Mouse (Mus musculus) kidney, adult 2 months (tissue): ENCODE measurements around the gene Cyld. TPM values are rescaled to one million over a fixed set of nuclear protein-coding genes. Genes with fewer than 3 reads are reported as not detected.

ENCODE experiments used
- DNase-seq: peaks from one replicate; pipeline ENCODE4 v3.0.0; 2021
- H3K27ac ChIP-seq: fragments of 200-500 bp; 2 replicates; pipeline ENCODE4 v1.5.1; 2012; ENCODE audit warnings: low read depth, low read length, control low read depth, inconsistent platforms; ENCODE audit not compliant: insufficient read depth
- H3K27me3 ChIP-seq: fragments of 200-500 bp; replicated peaks from 2 replicates; pipeline ENCODE4 v1.6.1; 2012; ENCODE audit warnings: mild to moderate bottlenecking, moderate library complexity, low read length, inconsistent platforms; ENCODE audit not compliant: control insufficient read depth, insufficient read depth
- H3K36me3 ChIP-seq: fragments of 200-500 bp; 2 replicates; pipeline ENCODE4 v1.6.1; 2012; ENCODE audit warnings: mild to moderate bottlenecking, moderate library complexity, low read length, inconsistent platforms; ENCODE audit not compliant: control insufficient read depth, insufficient read depth
- H3K4me1 ChIP-seq: fragments of 200-500 bp; 2 replicates; pipeline ENCODE4 v1.6.1; 2011; ENCODE audit warnings: low read length; ENCODE audit not compliant: control insufficient read depth, insufficient read depth
- H3K4me3 ChIP-seq: fragments of 200-500 bp; 2 replicates; pipeline ENCODE4 v1.5.1; 2011; ENCODE audit warnings: mild to moderate bottlenecking, low read depth, low read length, control low read depth; ENCODE audit not compliant: insufficient read depth
- CTCF ChIP-seq: fragments of 200-500 bp; conservative IDR thresholded peaks from 2 replicates; pipeline ENCODE4 v1.5.1; 2011; ENCODE audit warnings: low read depth, mild to moderate bottlenecking, control low read depth, low read length, moderate library complexity, mixed read lengths; ENCODE audit not compliant: insufficient read depth, insufficient read length
- POLR2A ChIP-seq: fragments of 200-500 bp; IDR thresholded peaks from one replicate; pipeline ENCODE4 v1.6.1; 2011; ENCODE audit warnings: low read depth, low read length, control low read depth
- WGBS: fragments of 180-500 bp; shearing (Covaris S2); methylation state at CpG from one replicate; pipeline ENCODE4 v1.1.7; 2018; 5-methylcytosine and 5-hydroxymethylcytosine counted together
- polyA plus RNA-seq: library from polyadenylated mRNA; depleted of rRNA; stranded (reverse); fragments of >200 nt; gene quantifications from 2 replicates; pipeline ENCODE4 v1.2.3, GENCODE M21; 2012; rRNA removed

Cyld gene
- polyA plus RNA-seq, 1 experiment: 10.0 TPM

- Histone ChIP-seq H3K4me3 (no peak overlapping the region), H3K36me3 (no peaks in the 10 kb centered on the region), H3K27me3 (no peaks in the 10 kb centered on the region), H3K27ac (no peak overlapping the region), H3K4me1 (no peaks in the 10 kb centered on the region)
- TF ChIP-seq CTCF (no peak), POLR2A (no peak)
- DNase-seq: no peak
- WGBS: 89% methylated on average over 9 of the region's 9 CpGs
Measured at GRCm38 (mm10) chr8:88793324-88793722, 96.5 kb downstream of the Cyld start.

- Histone ChIP-seq H3K4me3 (no peak overlapping the region), H3K27ac (no peak overlapping the region), H3K4me1 (no peaks in the 10 kb centered on the region), H3K36me3 (no peaks in the 10 kb centered on the region), H3K27me3 (no peaks in the 10 kb centered on the region)
- no peak for DNase-seq
- TF ChIP-seq CTCF: no peak
- 82% methylated on average over 24 of the region's 24 CpGs for WGBS
Measured at GRCm38 (mm10) chr8:88793746-88794614, 97.2 kb downstream of the Cyld start.

- no peak for TF ChIP-seq CTCF
- no peak for TF ChIP-seq POLR2A
- Histone ChIP-seq H3K36me3 (no peaks in the 10 kb centered on the region), H3K27me3 (no peaks in the 10 kb centered on the region), H3K4me1 (no peaks in the 10 kb centered on the region), H3K27ac (no peak overlapping the region), H3K4me3 (no peak overlapping the region)
- no peak for DNase-seq
- 73% methylated on average over 7 of the region's 7 CpGs for WGBS
Measured at GRCm38 (mm10) chr8:88794615-88794907, 97.7 kb downstream of the Cyld start.

- no peaks in the 10 kb centered on the region for H3K27me3 ChIP-seq
- H3K36me3 ChIP-seq: no peaks in the 10 kb centered on the region
- 86% methylated on average over 5 of the region's 5 CpGs for WGBS
- DNase-seq: no peak
- H3K27ac ChIP-seq: no peak overlapping the region
- TF ChIP-seq POLR2A (no peak), CTCF (no peak)
- H3K4me1 ChIP-seq: no peaks in the 10 kb centered on the region
- H3K4me3 ChIP-seq: no peak overlapping the region
Measured at GRCm38 (mm10) chr8:88795896-88796295, 99.1 kb downstream of the Cyld start.

- Histone ChIP-seq H3K27me3 (no peaks in the 10 kb centered on the region), H3K4me3 (no peak overlapping the region), H3K36me3 (no peaks in the 10 kb centered on the region), H3K4me1 (no peaks in the 10 kb centered on the region), H3K27ac (no peak overlapping the region)
- TF ChIP-seq POLR2A (no peak), CTCF (no peak)
- no peak for DNase-seq
- 57% methylated on average over 9 of the region's 9 CpGs for WGBS
Measured at GRCm38 (mm10) chr8:88796651-88797050, 99.8 kb downstream of the Cyld start.

Other genes starting within 250 kb of the Cyld start
- gene Nkd1, start 175.7 kb upstream of the Cyld start, polyA plus RNA-seq: 8.6 and 9.6 TPM in 2 replicates
- gene Snx20, start 60.9 kb upstream of the Cyld start, polyA plus RNA-seq: 1.8 and 2.0 TPM in 2 replicates
- gene Nod2, start 49.7 kb upstream of the Cyld start, polyA plus RNA-seq: 1.4 and 1.7 TPM in 2 replicates